Mouse (Mus musculus): Measurements from ENCODE around the gene Gm28042. TPM values are rescaled to one million over a fixed set of nuclear protein-coding genes. Genes with fewer than 3 reads are reported as not detected.

Gm28042 gene
- polyA plus RNA-seq, 2 experiments from 2014 or later, result 2.5 to 2.9 TPM

GRCm38 (mm10) chr2:120060651-120061050, 33.4 kb downstream of the Gm28042 start:
- ATAC-seq, result no peak

GRCm38 (mm10) chr2:120062248-120062647, 35.0 kb downstream of the Gm28042 start:
- no peak for ATAC-seq

- ATAC-seq, result no peak
These were observed 37.3 kb downstream of the Gm28042 start for GRCm38 (mm10) chr2:120064639-120065038.

- ATAC-seq, result no peak
These were observed 38.0 kb downstream of the Gm28042 start for GRCm38 (mm10) chr2:120065243-120065642.

- no peak for ATAC-seq
These were observed 38.9 kb downstream of the Gm28042 start for GRCm38 (mm10) chr2:120066224-120066623.

GRCm38 (mm10) chr2:120068555-120069465, 41.5 kb downstream of the Gm28042 start:
- ATAC-seq, result no peak

- ATAC-seq, result no peak
These were observed 42.2 kb downstream of the Gm28042 start for GRCm38 (mm10) chr2:120069466-120069990.

- ATAC-seq, result no peak
These were observed 46.8 kb downstream of the Gm28042 start for GRCm38 (mm10) chr2:120074096-120074495.

- no peak for ATAC-seq
These were observed 48.9 kb downstream of the Gm28042 start for GRCm38 (mm10) chr2:120076076-120076705.

GRCm38 (mm10) chr2:120082416-120082815, 55.1 kb downstream of the Gm28042 start:
- no peak for ATAC-seq

GRCm38 (mm10) chr2:120084593-120085361, 57.5 kb downstream of the Gm28042 start:
- ATAC-seq, result no peak

- ATAC-seq, result no peak
These were observed 58.7 kb downstream of the Gm28042 start for GRCm38 (mm10) chr2:120086038-120086437.

- no peak for ATAC-seq
These were observed 60.1 kb downstream of the Gm28042 start for GRCm38 (mm10) chr2:120087391-120087790.

- no peak for ATAC-seq
These were observed 60.6 kb downstream of the Gm28042 start for GRCm38 (mm10) chr2:120087897-120088296.

- ATAC-seq, result no peak
These were observed 63.7 kb downstream of the Gm28042 start for GRCm38 (mm10) chr2:120090979-120091378.

Other genes starting within 250 kb of the Gm28042 start
- 10 to 100 TPM; 15.7 to 34.0 TPM for gene Rpap1, start 240.0 kb upstream of the Gm28042 start, polyA plus RNA-seq (2017; shearing (Covaris generic))
- gene Tyro3, start 229.8 kb upstream of the Gm28042 start, polyA plus RNA-seq (2017; shearing (Covaris generic)), result 1 to 10 TPM; 1.1 to 1.3 TPM
- 10 to 100 TPM; 36.8 to 43.7 TPM for gene Mga, start 130.3 kb upstream of the Gm28042 start, polyA plus RNA-seq (2017; shearing (Covaris generic))
- gene Mapkbp1, start 54.8 kb upstream of the Gm28042 start, polyA plus RNA-seq (2017; shearing (Covaris generic)), result 1 to 10 TPM; 2.4 to 2.9 TPM
- gene Jmjd7, start within 50 bp of the Gm28042 start, polyA plus RNA-seq (2017; shearing (Covaris generic)), result 10 to 100 TPM; 24.3 to 28.4 TPM
- gene Pla2g4b, start 5.9 kb downstream of the Gm28042 start, polyA plus RNA-seq (2017; shearing (Covaris generic)), result 1 to 10 TPM; 1.3 to 2.2 TPM
- gene Ehd4, start 127.1 kb downstream of the Gm28042 start, polyA plus RNA-seq (2017; shearing (Covaris generic)), result 1 to 10 TPM; 6.6 to 8.5 TPM
- not detected for gene Pla2g4e, start 217.8 kb downstream of the Gm28042 start, polyA plus RNA-seq (2017; shearing (Covaris generic))

Data from CD4-positive, CD25-positive, alpha-beta regulatory T cell, adult 4 months (primary cell).